Mouse (Mus musculus): ENCODE data around the gene Mcpt8. TPM values are rescaled to one million over a fixed set of nuclear protein-coding genes. Genes with fewer than 3 reads are reported as not detected.

The Mcpt8 gene
- total RNA-seq, 2 experiments from 2014 or later, result not detected

Small RNA genes within 50 kb of the gene (microRNA-seq; reads per million reads assigned to microRNA genes)
- gene Mir6949, result not detected

Other genes with a start within 250 kb of the Mcpt8 start
- 1 to 10 TPM; 1.2 to 1.8 TPM for gene Nynrin, start 231.3 kb downstream of the Mcpt8 start, total RNA-seq (2021)
- not detected for gene Cbln3, start 200.9 kb downstream of the Mcpt8 start, total RNA-seq (2021)
- gene Khnyn, start 200.3 kb downstream of the Mcpt8 start, total RNA-seq (2021), result 1 to 10 TPM; 5.4 to 5.5 TPM
- gene Sdr39u1, start 185.0 kb downstream of the Mcpt8 start, total RNA-seq (2021), result 100 to 1,000 TPM; 125 to 126 TPM
- gene Cma1, start 140.6 kb downstream of the Mcpt8 start, total RNA-seq (2021), result 1 to 10 TPM; 3.2 to 3.3 TPM
- not detected for gene Cma2, start 134.3 kb downstream of the Mcpt8 start, total RNA-seq (2021)
- not detected for gene Mcpt1, start 67.3 kb downstream of the Mcpt8 start, total RNA-seq (2021)
- not detected for gene Mcpt9, start 54.8 kb downstream of the Mcpt8 start, total RNA-seq (2021)
- not detected for gene Mcpt2, start 43.2 kb downstream of the Mcpt8 start, total RNA-seq (2021)
- 1 to 10 TPM; 2.1 to 4.6 TPM for gene Mcpt4, start 23.0 kb downstream of the Mcpt8 start, total RNA-seq (2021)
- gene Ctsg, start 17.3 kb upstream of the Mcpt8 start, total RNA-seq (2021), result not detected
- gene Gzme, start 35.4 kb upstream of the Mcpt8 start, total RNA-seq (2021), result not detected
- not detected for gene Gzmd, start 47.3 kb upstream of the Mcpt8 start, total RNA-seq (2021)
- gene Gzmg, start 74.3 kb upstream of the Mcpt8 start, total RNA-seq (2021), result not detected
- gene Gzmn, start 89.3 kb upstream of the Mcpt8 start, total RNA-seq (2021), result not detected
- gene Gzmf, start 126.1 kb upstream of the Mcpt8 start, total RNA-seq (2021), result not detected
- gene Gzmc, start 149.4 kb upstream of the Mcpt8 start, total RNA-seq (2021), result not detected
- not detected for gene Gzmb, start 177.0 kb upstream of the Mcpt8 start, total RNA-seq (2021)

Measured in gastrocnemius, adult 18-20 months (tissue).